Mouse (Mus musculus) brain, embryonic 14.5 days (tissue): Measurements from ENCODE around the gene Gm47841.

ENCODE experiments used
- CTCF ChIP-seq: fragments of 200-500 bp; IDR thresholded peaks from 2 replicates; pipeline ENCODE4 v1.5.1; 2012; ENCODE audit warnings: inconsistent platforms, mild to moderate bottlenecking, moderate library complexity, borderline replicate concordance; ENCODE audit not compliant: insufficient read depth, insufficient read length; ENCODE audit errors: extremely low read depth
- POLR2A ChIP-seq: fragments of 200-500 bp; IDR thresholded peaks from 2 replicates; pipeline ENCODE4 v1.6.1; 2012; ENCODE audit warnings: mild to moderate bottlenecking, inconsistent platforms, borderline replicate concordance; ENCODE audit not compliant: poor library complexity, insufficient read depth, insufficient read length, severe bottlenecking; ENCODE audit errors: extremely low read depth

DNA sequence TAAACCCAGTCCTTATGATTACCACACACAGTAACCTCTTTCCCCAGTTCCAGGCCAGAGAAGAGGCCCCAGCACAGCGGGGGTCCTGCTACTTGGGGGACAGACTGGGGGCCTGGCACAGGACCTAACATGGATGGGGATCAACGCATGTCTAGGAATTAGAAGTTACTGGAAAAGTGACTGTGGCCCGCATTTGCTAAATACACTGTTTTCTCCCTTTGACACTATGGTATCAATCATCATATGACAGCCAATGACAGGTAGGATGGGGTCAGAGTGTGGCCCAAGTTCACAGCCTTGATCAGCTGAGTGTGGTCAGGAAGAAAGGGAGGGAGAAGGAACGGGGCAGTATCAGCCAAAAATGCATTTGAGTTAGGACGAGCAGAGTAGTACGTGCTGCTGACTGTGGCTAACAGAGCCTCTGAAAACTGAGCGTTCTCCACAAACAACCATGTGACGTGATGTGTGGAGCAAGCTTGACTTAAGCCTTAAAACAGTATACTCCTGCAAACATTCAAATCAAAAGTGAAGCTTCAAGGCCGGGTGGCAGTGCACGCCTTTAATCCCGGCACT is 13.2 kb upstream of the Gm47841 start:
- TF ChIP-seq POLR2A = no peak
- TF ChIP-seq CTCF = no peak
